Mouse (Mus musculus) retina, embryonic 14.5 days (tissue): ENCODE measurements at regions not wholly inside any gene's neighbourhood (a gene's known extent, or its start where the extent isn't known, plus 50 kb on each side); places are given as distances from the start of the nearest gene placed in this dataset.

ENCODE experiments used
- DNase-seq: peaks from one replicate; pipeline ENCODE4 v3.0.0-alpha.2; 2015; ENCODE audit warnings: low spot score

DNA sequence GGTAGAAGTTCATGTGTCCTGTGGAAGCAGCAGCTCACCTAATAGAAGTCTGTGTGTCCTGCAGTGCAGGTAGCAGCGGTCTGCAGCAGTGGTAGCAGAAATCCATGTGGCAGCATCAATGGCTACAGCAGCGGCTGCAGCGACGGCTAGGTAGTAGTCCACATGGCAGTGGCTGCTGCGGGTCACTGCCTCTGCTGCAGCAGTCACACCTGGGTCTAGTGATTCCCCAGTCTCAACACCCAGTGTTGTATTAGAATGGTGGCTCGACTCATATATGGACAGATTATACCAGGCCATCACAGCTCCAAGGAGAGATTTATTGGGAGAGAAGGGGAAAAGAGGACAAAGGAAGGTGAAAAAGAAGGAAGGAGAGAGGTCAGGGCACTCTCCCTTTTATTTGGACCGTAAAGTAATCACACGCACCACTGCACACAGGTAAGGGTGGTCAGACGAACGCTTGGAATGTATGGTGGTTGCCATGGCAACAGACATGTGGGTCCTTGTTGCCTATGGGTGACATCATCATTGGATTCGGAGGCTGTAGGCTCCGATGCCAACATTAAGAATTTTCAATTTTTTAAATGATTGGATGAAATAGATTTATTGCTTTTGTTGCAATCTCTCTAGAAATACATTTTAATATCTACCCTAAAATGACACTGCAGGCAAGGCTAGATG is 71.2 kb upstream of the Ccdc85a start:
- DNase-seq, result no peak

DNA sequence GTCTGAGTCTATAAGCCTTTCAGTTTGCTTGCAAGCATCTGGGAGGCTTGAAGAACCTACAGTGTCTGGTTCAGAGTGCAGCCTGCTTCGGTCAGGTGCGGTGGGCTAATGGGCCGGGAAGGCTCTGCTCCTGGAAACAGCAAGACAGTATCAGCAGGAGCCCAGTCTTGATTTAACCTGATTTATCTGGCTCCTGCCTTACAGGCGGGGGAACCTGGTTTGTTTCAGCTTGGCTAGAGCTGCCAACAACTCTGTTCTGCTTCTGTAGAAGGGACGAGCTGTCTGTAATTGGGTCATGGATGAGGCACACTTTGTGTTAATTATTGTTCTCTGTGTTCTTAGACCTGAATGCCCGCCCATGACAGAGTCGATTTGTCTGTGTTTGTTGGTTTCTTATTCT is 65.3 kb upstream of the Ccdc85a start:
- peak; percentile 40 for DNase-seq

GRCm38 (mm10) chr11:28648916-28649315 is 64.8 kb upstream of the Ccdc85a start:
- DNase-seq, result peak; percentile 12

DNA sequence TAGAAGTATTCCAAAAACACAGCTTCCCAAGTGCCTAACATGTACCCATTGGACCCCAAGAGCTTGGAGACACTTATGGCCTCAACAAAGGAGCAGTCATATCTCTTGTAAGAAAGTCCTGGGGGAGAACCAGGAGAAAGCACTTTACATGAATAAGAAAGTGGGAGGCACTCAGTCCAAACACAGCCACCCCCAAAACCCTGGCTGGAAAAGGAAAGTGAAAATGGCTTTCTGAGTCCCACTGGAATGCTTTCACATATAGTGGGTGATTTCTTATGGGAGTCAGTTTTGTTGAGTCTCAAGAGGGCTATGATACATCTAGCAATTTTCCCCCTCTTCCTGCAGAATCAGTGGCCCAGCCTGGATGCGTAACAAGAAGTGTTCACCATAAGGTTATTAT is 55.0 kb upstream of the Ccdc85a start:
- no peak for DNase-seq

DNA sequence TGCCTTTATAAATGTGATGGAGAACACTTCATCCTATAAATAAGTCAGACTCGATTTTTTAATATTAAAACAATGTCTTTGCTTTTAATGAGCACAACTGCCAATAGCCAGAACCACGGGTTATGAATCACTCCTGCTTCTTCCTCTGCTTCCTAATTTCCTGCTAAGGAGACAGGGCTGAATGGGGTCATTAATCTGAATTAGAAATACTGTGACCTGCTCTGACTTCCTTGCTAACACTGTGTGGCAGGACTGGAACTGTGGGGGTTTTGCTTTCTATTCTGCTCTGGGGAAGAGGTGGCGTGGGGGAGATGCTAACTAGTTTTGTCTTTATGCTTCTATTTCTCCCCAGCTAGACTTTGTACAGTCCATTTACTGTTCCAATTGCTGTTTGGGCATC is 52.6 kb upstream of the Ccdc85a start:
- DNase-seq, result peak; percentile 10
